Mouse (Mus musculus) intestine, embryonic 14.5 days (tissue): Measurements from ENCODE around the gene Rbms1. TPM values are rescaled to one million over a fixed set of nuclear protein-coding genes. Genes with fewer than 3 reads are reported as not detected.
A peak's percentile ranks its signal among the peaks of the same experiment; 100 is the strongest.

Experiments
- ATAC-seq: fragments of 200-750 bp; cut with Nextera tagmentation; replicated peaks from 2 replicates; pipeline ENCODE4 v1.8.0; 2017; ENCODE audit warnings: low read depth, moderate number of reproducible peaks, moderate TSS enrichment, moderate library complexity; ENCODE audit not compliant: low FRiP score, low TSS enrichment
- DNase-seq: peaks from one replicate; pipeline ENCODE4 v3.0.0-alpha.2; 2018; ENCODE audit warnings: low spot score
- H3K27ac ChIP-seq: fragments of 300-500 bp; sonication (generic); 2 replicates; pipeline ENCODE4 v1.5.1; 2014; ENCODE audit warnings: low read depth, mild to moderate bottlenecking, control low read depth
- H3K27me3 ChIP-seq: fragments of 300-500 bp; sonication (generic); replicated peaks from 2 replicates; pipeline ENCODE4 v1.6.1; 2014; ENCODE audit warnings: low read length, control low read depth; ENCODE audit not compliant: control insufficient read depth, insufficient read depth
- H3K36me3 ChIP-seq: fragments of 300-500 bp; sonication (generic); 2 replicates; pipeline ENCODE4 v1.6.1; 2014; ENCODE audit warnings: low read length, control low read depth; ENCODE audit not compliant: control insufficient read depth, insufficient read depth
- H3K4me1 ChIP-seq: fragments of 300-500 bp; sonication (generic); replicated peaks from 2 replicates; pipeline ENCODE4 v1.6.1; 2014; ENCODE audit warnings: low read length, control low read depth, mixed read lengths; ENCODE audit not compliant: control insufficient read depth, insufficient read depth
- H3K4me2 ChIP-seq: fragments of 300-500 bp; sonication (generic); 2 replicates; pipeline ENCODE4 v1.6.1; 2014; ENCODE audit warnings: low read length
- H3K4me3 ChIP-seq: fragments of 300-500 bp; sonication (generic); 2 replicates; pipeline ENCODE4 v1.5.1; 2014; ENCODE audit warnings: low read depth, low read length, control low read depth, mixed read lengths
- H3K9ac ChIP-seq: fragments of 300-500 bp; sonication (generic); 2 replicates; pipeline ENCODE4 v1.6.1; 2014; ENCODE audit warnings: mild to moderate bottlenecking, low read length
- H3K9me3 ChIP-seq: fragments of 300-500 bp; sonication (generic); 2 replicates; pipeline ENCODE4 v1.6.1; 2016; ENCODE audit warnings: low read length, control low read depth; ENCODE audit not compliant: control insufficient read depth
- WGBS: fragments of 180-500 bp; shearing (Covaris S2); extraction: QIAGEN DNeasy Blood & Tissue Kit; methylation state at CpG from one replicate; pipeline ENCODE4 v1.1.7; 2014; 5-methylcytosine and 5-hydroxymethylcytosine counted together
- polyA plus RNA-seq: library from polyadenylated mRNA; unstranded; fragments of >200 nt; fragmentation: Nextera tagmentation; extraction: Ambion mirVana; gene quantifications from 2 replicates; pipeline ENCODE4 v1.2.1, GENCODE M21; 2014

The Rbms1 gene
- polyA plus RNA-seq, 1 experiment from 2014 or later, result 101 TPM

DNA sequence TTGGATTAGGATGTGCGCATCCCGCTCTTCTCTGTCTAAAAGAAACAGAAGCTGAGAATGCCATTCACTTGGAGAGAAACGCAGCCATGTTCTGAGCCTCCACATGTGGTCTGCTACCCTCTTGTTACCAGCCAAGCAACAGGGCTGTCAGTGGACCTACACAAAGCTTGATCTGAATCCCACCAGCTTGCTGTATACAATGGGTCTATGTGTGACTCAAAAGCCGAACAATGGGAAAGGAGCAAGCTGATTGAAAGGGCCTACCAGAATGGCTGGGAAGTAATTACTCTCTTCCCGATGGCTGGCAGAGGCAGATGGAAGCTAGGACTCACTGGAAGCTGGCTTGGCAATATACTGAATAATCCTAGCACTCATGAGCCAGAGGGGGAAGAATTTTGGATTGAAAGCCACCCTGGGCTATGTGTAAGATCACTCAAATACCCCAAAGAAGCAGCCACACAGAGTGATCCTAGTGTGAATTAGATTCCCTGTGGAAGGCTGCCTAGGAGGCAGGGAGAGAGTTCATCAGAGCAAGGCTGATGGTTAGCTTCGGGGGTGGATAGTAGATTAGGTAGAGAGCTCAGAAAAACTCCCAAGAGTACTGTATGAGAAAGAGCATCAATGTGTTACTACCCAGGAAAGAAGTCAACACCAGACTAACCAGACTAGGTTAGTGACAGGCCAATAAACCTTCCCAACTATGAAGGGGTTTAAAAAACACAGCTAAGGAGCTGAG is 174.7 kb downstream of the Rbms1 start:
- no peaks in the 10 kb centered on the region for H3K9me3 ChIP-seq
- no peak overlapping the region for H3K9ac ChIP-seq
- ATAC-seq (no peak), DNase-seq (no peak)
- WGBS, result 83% methylated on average over 6 of the region's 6 CpGs
- H3K4me3 ChIP-seq, result no peak overlapping the region
- no peaks in the 10 kb centered on the region for H3K4me1 ChIP-seq
- no peak overlapping the region for H3K27ac ChIP-seq
- no peaks in the 10 kb centered on the region for H3K27me3 ChIP-seq
- peaks cover 42% of the 10 kb centered on the region for H3K36me3 ChIP-seq
- H3K4me2 ChIP-seq, result no peak overlapping the region

DNA sequence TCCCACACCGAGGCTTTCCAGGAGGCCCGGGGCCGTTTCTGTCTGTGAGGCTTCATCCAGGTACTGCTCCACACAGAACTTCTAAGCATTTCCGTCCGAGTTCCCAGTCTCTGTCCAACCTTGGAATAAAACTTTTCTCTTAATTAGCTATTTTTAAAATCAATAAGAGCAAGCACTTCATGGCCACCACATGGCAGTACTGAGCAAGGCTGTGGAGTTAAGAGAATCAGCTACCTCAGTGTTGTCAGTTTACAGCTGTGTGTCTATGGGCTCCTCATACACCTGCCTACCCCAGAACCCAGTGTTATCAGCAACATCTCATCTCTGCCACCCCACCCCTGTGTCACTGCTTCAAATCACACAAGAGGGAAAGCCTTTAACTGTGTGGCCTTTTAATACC is 175.9 kb downstream of the Rbms1 start:
- 88% methylated on average over 5 of the region's 5 CpGs for WGBS
- Histone ChIP-seq H3K4me3 (no peak overlapping the region), H3K27me3 (no peaks in the 10 kb centered on the region), H3K36me3 (peaks cover 39% of the 10 kb centered on the region), H3K4me2 (no peak overlapping the region), H3K9me3 (no peaks in the 10 kb centered on the region), H3K4me1 (no peaks in the 10 kb centered on the region), H3K27ac (no peak overlapping the region), H3K9ac (no peak overlapping the region)
- no peak for DNase-seq
- ATAC-seq, result no peak

DNA sequence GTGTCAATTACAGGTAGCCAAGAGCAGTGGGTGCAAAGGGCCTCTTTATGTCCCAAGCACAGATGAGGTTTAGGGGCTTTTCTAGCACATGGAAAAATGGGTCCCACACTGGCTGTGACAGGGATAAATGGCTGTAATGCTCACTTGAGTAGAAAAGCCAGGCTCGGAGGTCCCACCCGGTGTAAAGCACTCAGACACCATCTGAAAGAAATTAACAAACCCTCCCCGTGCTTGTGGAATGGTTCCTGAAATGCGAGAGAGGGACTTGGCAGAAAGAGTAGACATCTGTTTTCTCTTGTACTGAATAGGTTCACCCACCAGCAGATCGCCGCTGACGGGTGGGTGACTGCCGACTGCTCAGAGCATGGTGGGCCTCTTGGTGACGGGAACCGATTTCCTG is 176.7 kb downstream of the Rbms1 start:
- peaks cover 39% of the 10 kb centered on the region for H3K36me3 ChIP-seq
- H3K4me1 ChIP-seq, result no peaks in the 10 kb centered on the region
- no peaks in the 10 kb centered on the region for H3K27me3 ChIP-seq
- ATAC-seq, result no peak
- DNase-seq, result no peak
- 64% methylated on average over 10 of the region's 10 CpGs for WGBS
- no peaks in the 10 kb centered on the region for H3K9me3 ChIP-seq
- H3K4me3 ChIP-seq, result no peak overlapping the region
- H3K9ac ChIP-seq, result no peak overlapping the region
- no peak overlapping the region for H3K27ac ChIP-seq
- H3K4me2 ChIP-seq, result no peak overlapping the region

DNA sequence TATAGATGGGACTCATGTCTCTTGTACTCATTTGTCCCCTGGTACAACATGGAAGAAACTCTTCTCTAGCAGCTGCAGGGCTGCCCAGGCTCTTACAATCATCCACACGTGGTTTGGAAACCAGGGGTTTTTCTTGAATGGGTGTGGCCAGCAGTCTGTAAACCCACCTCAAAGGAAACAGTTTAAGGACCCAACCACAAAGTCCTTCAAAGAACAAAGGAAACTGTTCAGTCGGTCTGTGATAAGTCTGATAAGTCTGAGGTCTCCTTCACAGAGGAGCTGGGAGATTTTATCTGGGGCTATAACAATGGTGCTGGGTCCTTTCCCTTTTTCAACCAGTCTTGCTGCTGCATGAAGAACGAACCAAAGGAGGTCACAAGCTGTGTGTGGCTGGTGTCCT is 188.5 kb downstream of the Rbms1 start:
- peaks cover 10% of the 10 kb centered on the region for H3K9me3 ChIP-seq
- no peak overlapping the region for H3K4me2 ChIP-seq
- no peak for DNase-seq
- no peak for ATAC-seq
- 43% methylated on average over 3 of the region's 3 CpGs for WGBS
- H3K27me3 ChIP-seq, result no peaks in the 10 kb centered on the region
- no peaks in the 10 kb centered on the region; the same call in 1 of the 2 replicates for H3K4me1 ChIP-seq
- H3K4me3 ChIP-seq, result no peak overlapping the region
- peaks cover 82% of the 10 kb centered on the region for H3K36me3 ChIP-seq
- H3K27ac ChIP-seq, result no peak overlapping the region; the same call in 1 of the 2 replicates
- H3K9ac ChIP-seq, result no peak overlapping the region

DNA sequence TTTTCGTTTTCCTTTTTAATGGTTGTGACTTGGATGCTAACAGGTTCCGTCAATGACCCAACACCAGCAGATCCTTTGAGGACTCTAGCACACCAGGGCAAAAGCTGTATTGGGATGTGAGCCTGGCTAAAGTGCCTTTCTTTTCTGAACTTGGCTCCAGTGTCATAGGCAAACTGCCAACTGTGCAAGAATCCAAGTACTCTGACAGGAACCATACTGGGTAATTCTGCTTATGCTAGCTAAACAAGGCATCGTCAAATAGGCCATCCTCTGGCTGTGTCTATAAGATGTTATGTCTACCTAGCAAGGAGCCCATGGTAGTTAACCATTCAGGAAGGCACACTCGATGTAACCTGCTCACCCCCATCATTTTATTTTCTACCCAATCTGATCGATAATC is 189.4 kb downstream of the Rbms1 start:
- Histone ChIP-seq H3K9me3 (peaks cover 10% of the 10 kb centered on the region), H3K27ac (no peak overlapping the region), H3K4me1 (no peaks in the 10 kb centered on the region; the same call in 1 of the 2 replicates), H3K27me3 (no peaks in the 10 kb centered on the region), H3K4me3 (no peak overlapping the region), H3K9ac (no peak overlapping the region), H3K36me3 (peaks cover 80% of the 10 kb centered on the region), H3K4me2 (no peak overlapping the region)
- WGBS, result 84% methylated on average over 5 of the region's 5 CpGs
- ATAC-seq (no peak), DNase-seq (no peak)

DNA sequence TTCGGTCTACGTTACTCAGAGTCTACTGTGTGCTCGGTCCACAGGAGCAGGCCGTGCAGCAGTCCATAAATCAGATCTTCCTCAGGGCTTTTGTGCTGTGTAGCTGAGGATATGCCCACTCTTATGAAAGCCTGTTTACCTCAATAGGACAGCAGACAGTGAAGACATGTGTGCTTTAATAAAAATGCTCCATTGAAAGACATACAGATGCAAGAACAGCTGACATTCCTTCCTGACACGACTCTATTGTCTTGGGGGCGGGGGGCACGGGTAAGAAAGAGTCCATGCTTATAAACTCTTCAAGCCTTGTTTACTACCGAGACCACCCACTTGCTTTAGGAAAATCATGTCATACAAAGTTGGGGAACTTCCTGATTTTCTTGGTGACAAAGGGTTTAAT is 196.6 kb downstream of the Rbms1 start:
- WGBS, result 47% methylated on average over 8 of the region's 8 CpGs
- Histone ChIP-seq H3K9ac (no peak overlapping the region), H3K9me3 (peaks cover 8% of the 10 kb centered on the region), H3K36me3 (peaks cover 51% of the 10 kb centered on the region), H3K27ac (peak overlapping the region; percentile 9; the same call in 1 of the 2 replicates), H3K4me3 (no peak overlapping the region), H3K4me2 (no peak overlapping the region), H3K27me3 (no peaks in the 10 kb centered on the region), H3K4me1 (peaks cover 7% of the 10 kb centered on the region; the same call in 1 of the 2 replicates)
- DNase-seq, result no peak
- ATAC-seq, result no peak

DNA sequence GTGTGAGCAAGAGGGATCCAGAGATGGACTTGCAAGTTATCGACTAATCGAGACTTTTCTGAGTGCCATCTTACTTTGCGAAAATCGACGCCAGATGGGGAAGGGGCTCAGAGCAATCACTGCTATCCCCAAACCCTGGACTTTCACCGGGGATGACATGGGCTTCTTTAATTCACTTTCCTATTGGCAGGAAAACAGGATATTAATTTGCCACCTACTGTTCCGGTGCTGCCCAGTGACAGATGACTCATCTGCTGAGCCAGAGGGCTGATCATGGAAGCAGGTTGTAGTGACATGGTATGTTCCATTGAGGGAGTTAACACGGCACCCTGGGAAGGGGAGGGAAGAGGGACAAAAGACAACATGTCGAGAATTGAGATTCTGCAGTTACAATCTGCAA is 206.8 kb downstream of the Rbms1 start:
- H3K4me3 ChIP-seq, result no peak overlapping the region
- H3K4me2 ChIP-seq, result no peak overlapping the region
- peaks cover 4% of the 10 kb centered on the region; the same call in 1 of the 2 replicates for H3K4me1 ChIP-seq
- peaks cover 45% of the 10 kb centered on the region for H3K36me3 ChIP-seq
- no peak overlapping the region for H3K9ac ChIP-seq
- H3K27ac ChIP-seq, result no peak overlapping the region
- ATAC-seq (no peak), DNase-seq (peak; percentile 36)
- H3K9me3 ChIP-seq, result no peaks in the 10 kb centered on the region
- 84% methylated on average over 9 of the region's 9 CpGs for WGBS
- no peaks in the 10 kb centered on the region for H3K27me3 ChIP-seq

DNA sequence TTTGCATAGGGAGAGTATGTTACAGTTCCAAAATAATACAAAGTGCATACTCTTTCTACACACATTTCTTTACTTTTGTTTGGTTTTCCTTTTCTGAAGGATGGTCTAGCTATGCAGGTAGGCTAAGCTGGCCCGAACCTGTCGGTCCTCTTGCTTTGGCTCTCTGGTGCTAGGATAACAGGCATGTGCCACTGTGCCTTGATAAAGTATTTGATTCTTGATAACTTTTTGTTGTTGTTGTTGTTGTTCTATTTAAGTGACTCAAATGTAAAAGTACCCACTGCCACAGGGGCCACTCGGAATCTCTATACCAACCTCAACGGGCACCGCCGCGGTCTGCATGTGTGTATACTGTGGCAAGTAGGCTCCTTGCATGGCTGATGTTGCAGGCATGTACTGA is 207.9 kb downstream of the Rbms1 start:
- DNase-seq, result peak; percentile 28

DNA sequence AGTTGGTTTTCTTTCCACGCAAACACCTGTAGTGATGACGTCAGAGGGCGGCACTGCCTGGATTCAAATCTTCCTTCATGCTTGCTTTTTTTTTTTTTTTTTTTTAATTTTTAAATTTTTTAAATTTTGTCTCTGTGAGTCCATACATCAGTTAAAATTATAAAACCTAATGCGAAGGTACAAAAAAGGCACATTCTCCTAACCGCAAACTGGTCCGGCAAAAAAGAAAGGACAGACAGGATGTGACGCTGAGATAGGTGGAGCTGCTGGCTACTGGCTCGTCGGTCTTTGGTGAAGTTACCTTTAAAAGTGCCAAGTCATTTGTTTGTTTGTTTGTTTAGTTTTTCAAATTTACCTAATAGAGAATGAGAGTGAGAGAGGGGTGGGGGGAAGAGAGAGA is 211.7 kb downstream of the Rbms1 start:
- H3K9me3 ChIP-seq, result no peaks in the 10 kb centered on the region
- H3K4me1 ChIP-seq, result no peaks in the 10 kb centered on the region
- H3K27ac ChIP-seq, result no peak overlapping the region
- no peak overlapping the region for H3K9ac ChIP-seq
- H3K4me2 ChIP-seq, result no peak overlapping the region
- ATAC-seq, result no peak
- no peaks in the 10 kb centered on the region for H3K27me3 ChIP-seq
- H3K4me3 ChIP-seq, result no peak overlapping the region
- 94% methylated on average over 9 of the region's 9 CpGs for WGBS
- peak; percentile 6 for DNase-seq
- peaks cover 50% of the 10 kb centered on the region for H3K36me3 ChIP-seq

More for the DNA sequence above, 207.9 kb downstream of the Rbms1 start:
- WGBS, result 99% methylated on average over 7 of the region's 7 CpGs
- ATAC-seq, result no peak
- Histone ChIP-seq H3K9ac (no peak overlapping the region), H3K4me1 (peaks cover 4% of the 10 kb centered on the region; the same call in 1 of the 2 replicates), H3K27ac (no peak overlapping the region), H3K4me3 (no peak overlapping the region), H3K4me2 (no peak overlapping the region), H3K36me3 (peaks cover 48% of the 10 kb centered on the region), H3K27me3 (no peaks in the 10 kb centered on the region), H3K9me3 (no peaks in the 10 kb centered on the region)
